Mouse (Mus musculus) small intestine, adult 2 months (tissue): ENCODE measurements around the gene Bpifc.

Source experiments
- CTCF ChIP-seq: fragments of 200-500 bp; IDR thresholded peaks from 2 replicates; pipeline ENCODE4 v1.5.1; 2012; ENCODE audit warnings: low read depth, mild to moderate bottlenecking, control low read depth, inconsistent platforms, low read length, moderate library complexity, mixed read lengths; ENCODE audit not compliant: insufficient replicate concordance, insufficient read length; ENCODE audit errors: extremely low read depth
- POLR2A ChIP-seq: fragments of 200-500 bp; IDR thresholded peaks from 2 replicates; pipeline ENCODE4 v1.6.1; 2012; ENCODE audit warnings: low read depth, mild to moderate bottlenecking, control low read depth, inconsistent platforms, low read length, moderate library complexity

DNA sequence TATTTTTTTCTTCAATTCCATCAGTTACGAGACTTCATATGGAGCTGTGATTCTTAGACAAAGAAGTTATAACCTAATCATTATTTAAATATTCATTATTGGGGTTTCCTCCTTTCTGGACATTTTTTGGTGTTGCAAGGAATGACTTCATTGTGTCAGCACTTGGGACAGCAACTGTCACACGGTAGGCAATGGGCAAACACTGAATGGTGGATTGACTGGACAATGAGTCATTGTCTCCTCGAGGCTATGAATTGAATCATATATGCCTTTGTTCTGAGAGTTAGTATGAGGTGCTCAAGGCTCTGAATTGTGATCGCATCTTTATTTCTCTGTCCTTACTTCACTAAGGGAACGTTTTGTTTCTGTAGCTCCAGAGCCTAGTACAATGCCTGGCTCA, 5.2 kb downstream of the Bpifc start:
- TF ChIP-seq POLR2A (no peak), CTCF (no peak)
